Mouse (Mus musculus) limb, embryonic 10.5 days (tissue): Measurements from ENCODE around the gene Tmem171. TPM values are rescaled to one million over a fixed set of nuclear protein-coding genes. Genes with fewer than 3 reads are reported as not detected.

Experiments
- DNase-seq: peaks from one replicate; pipeline ENCODE4 v3.0.0-alpha.2; 2017; ENCODE audit warnings: low spot score
- H3K27ac ChIP-seq: fragments of 300-500 bp; sonication (generic); 2 replicates; pipeline ENCODE4 v1.5.1; 2016; ENCODE audit warnings: mild to moderate bottlenecking
- H3K27me3 ChIP-seq: fragments of 300-500 bp; sonication (generic); 2 replicates; pipeline ENCODE4 v1.6.1; 2016; ENCODE audit warnings: low read depth, mild to moderate bottlenecking; ENCODE audit not compliant: poor library complexity, severe bottlenecking
- H3K36me3 ChIP-seq: fragments of 300-500 bp; sonication (generic); 2 replicates; pipeline ENCODE4 v1.6.1; 2016; ENCODE audit warnings: mild to moderate bottlenecking, moderate library complexity
- H3K4me1 ChIP-seq: fragments of 300-500 bp; sonication (generic); 2 replicates; pipeline ENCODE4 v1.6.1; 2016
- H3K4me3 ChIP-seq: fragments of 300-500 bp; sonication (generic); 2 replicates; pipeline ENCODE4 v1.5.1; 2016; ENCODE audit warnings: mild to moderate bottlenecking, moderate library complexity
- H3K9me3 ChIP-seq: fragments of 300-500 bp; sonication (generic); replicated peaks from 2 replicates; pipeline ENCODE4 v1.6.1; 2016; ENCODE audit warnings: mild to moderate bottlenecking
- WGBS: fragments of 180-500 bp; shearing (Covaris S2); methylation state at CpG from one replicate; pipeline ENCODE4 v1.1.7; 2016; 5-methylcytosine and 5-hydroxymethylcytosine counted together
- polyA plus RNA-seq: library from polyadenylated mRNA; unstranded; fragments of >200 nt; fragmentation: Nextera tagmentation; extraction: Ambion mirVana; gene quantifications from 2 replicates; pipeline ENCODE4 v1.2.1, GENCODE M21; 2016

Tmem171 gene
- polyA plus RNA-seq, 1 experiment from 2014 or later, result not detected

DNA sequence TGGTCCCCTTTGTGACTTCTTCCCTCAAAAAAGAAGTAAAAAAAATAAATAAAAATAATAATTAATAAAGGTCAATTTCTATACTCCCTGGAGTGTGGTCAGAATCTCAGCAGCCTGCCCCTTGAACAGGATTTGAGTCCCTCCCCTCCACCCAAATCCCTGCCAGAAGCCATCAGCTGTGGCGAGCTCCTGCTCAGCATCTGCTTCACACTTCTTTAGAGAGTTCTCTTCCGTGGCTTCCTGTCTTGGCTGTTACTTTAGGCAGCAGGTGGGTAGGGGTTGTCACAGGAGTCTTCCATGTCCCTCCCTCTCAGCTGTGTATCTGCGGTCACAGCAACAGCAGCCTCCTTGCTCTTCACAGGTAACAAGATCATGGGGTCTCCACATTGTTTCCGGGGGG lies 10.9 kb upstream of the Tmem171 start:
- H3K27me3 ChIP-seq, result no peaks in the 10 kb centered on the region

GRCm38 (mm10) chr13:98703786-98704185 lies 9.2 kb upstream of the Tmem171 start:
- H3K9me3 ChIP-seq, result no peaks in the 10 kb centered on the region
- H3K4me3 ChIP-seq, result no peak overlapping the region
- H3K36me3 ChIP-seq, result no peaks in the 10 kb centered on the region
- no peak for DNase-seq
- peaks cover 15% of the 10 kb centered on the region for H3K27me3 ChIP-seq
- 86% methylated on average over 6 of the region's 8 CpGs for WGBS
- no peak overlapping the region for H3K27ac ChIP-seq
- H3K4me1 ChIP-seq, result peaks cover 22% of the 10 kb centered on the region

More for the DNA sequence above, 10.9 kb upstream of the Tmem171 start:
- Histone ChIP-seq H3K9me3 (no peaks in the 10 kb centered on the region), H3K4me1 (peaks cover 11% of the 10 kb centered on the region), H3K27ac (no peak overlapping the region), H3K36me3 (no peaks in the 10 kb centered on the region), H3K4me3 (no peak overlapping the region)
- 76% methylated on average over 4 of the region's 4 CpGs for WGBS
- DNase-seq, result no peak

- H3K36me3 ChIP-seq, result no peaks in the 10 kb centered on the region
- H3K4me1 ChIP-seq, result peaks cover 22% of the 10 kb centered on the region
- H3K9me3 ChIP-seq, result no peaks in the 10 kb centered on the region
- no peak overlapping the region for H3K27ac ChIP-seq
- no peak for DNase-seq
- H3K27me3 ChIP-seq, result peaks cover 25% of the 10 kb centered on the region
- no peak overlapping the region for H3K4me3 ChIP-seq
- 88% methylated on average over 8 of the region's 8 CpGs for WGBS
Observed at GRCm38 (mm10) chr13:98702361-98702760, 7.7 kb upstream of the Tmem171 start.

- H3K4me3 ChIP-seq, result no peak overlapping the region
- H3K9me3 ChIP-seq, result no peaks in the 10 kb centered on the region
- no peak overlapping the region for H3K27ac ChIP-seq
- peaks cover 22% of the 10 kb centered on the region for H3K4me1 ChIP-seq
- 83% methylated on average over 5 of the region's 5 CpGs for WGBS
- H3K27me3 ChIP-seq, result peaks cover 36% of the 10 kb centered on the region
- no peaks in the 10 kb centered on the region for H3K36me3 ChIP-seq
- DNase-seq, result no peak
Observed at GRCm38 (mm10) chr13:98701309-98701675, 6.7 kb upstream of the Tmem171 start.

GRCm38 (mm10) chr13:98700661-98701308 lies 6.2 kb upstream of the Tmem171 start:
- Histone ChIP-seq H3K9me3 (no peaks in the 10 kb centered on the region), H3K27ac (no peak overlapping the region), H3K4me1 (peaks cover 24% of the 10 kb centered on the region), H3K4me3 (no peak overlapping the region), H3K36me3 (no peaks in the 10 kb centered on the region), H3K27me3 (peaks cover 41% of the 10 kb centered on the region)
- 75% methylated on average over 10 of the region's 10 CpGs for WGBS
- DNase-seq, result no peak

DNA sequence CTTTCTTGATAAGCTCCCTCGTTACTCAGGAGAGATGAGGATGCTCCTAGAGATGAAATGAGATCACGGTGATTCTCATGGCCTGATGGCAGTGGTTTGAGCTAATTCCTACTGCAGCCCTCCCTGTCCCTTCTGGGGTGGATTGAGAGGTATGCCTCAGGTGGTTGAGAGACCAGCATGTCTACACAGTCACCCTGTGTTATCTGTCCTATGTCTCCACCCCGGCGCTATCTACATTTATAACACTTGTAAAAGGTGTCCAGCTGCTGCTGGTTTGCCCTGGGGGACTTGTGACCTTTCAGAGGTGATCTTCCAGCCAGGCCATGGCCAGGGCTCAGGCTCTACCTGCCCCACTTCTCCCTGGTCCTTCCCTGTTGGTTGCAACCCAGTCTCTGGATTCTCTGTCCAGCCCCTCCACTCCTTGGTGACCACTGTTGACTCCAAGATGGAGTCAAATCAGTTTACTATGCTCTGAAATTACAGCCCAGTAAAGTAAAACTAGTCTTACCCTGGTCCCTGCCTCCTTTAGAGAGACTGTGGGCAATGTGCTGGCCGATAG lies 5.4 kb upstream of the Tmem171 start:
- no peak for DNase-seq
- WGBS, result 73% methylated on average over 5 of the region's 5 CpGs
- Histone ChIP-seq H3K9me3 (no peaks in the 10 kb centered on the region), H3K27me3 (peaks cover 48% of the 10 kb centered on the region), H3K4me3 (no peak overlapping the region), H3K36me3 (no peaks in the 10 kb centered on the region), H3K4me1 (peaks cover 30% of the 10 kb centered on the region), H3K27ac (no peak overlapping the region)

GRCm38 (mm10) chr13:98699051-98699744 lies 4.6 kb upstream of the Tmem171 start:
- peaks cover 56% of the 10 kb centered on the region for H3K27me3 ChIP-seq
- no peaks in the 10 kb centered on the region for H3K36me3 ChIP-seq
- H3K27ac ChIP-seq, result no peak overlapping the region
- WGBS, result 41% methylated on average over 14 of the region's 14 CpGs
- DNase-seq, result no peak
- no peak overlapping the region for H3K4me3 ChIP-seq
- no peaks in the 10 kb centered on the region for H3K9me3 ChIP-seq
- peaks cover 36% of the 10 kb centered on the region for H3K4me1 ChIP-seq

DNA sequence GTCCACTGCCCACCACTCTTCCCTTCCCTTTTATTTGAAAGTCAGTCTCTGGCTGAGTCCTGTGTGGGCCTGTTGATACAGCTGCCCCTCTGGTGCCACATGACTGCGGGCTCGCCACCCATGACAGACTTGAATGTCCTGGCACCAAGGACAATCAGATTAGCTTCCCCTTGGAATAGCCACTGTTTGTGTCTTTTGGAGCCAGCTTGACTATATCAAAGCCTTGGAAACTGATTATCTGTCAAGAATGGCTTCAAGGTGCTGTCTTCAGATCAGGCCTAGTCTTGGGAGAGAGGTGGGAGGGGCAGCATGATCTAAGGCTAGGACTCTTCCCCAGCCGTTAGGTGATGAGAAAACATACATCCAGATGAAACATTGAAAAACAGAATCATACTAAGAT lies 2.1 kb upstream of the Tmem171 start:
- no peak for DNase-seq
- 87% methylated on average over 3 of the region's 3 CpGs for WGBS
- Histone ChIP-seq H3K36me3 (no peaks in the 10 kb centered on the region), H3K4me3 (no peak overlapping the region), H3K4me1 (peaks cover 36% of the 10 kb centered on the region), H3K27me3 (peaks cover 81% of the 10 kb centered on the region), H3K27ac (no peak overlapping the region), H3K9me3 (no peaks in the 10 kb centered on the region)

GRCm38 (mm10) chr13:98695546-98695945 lies 912 bp upstream of the Tmem171 start:
- H3K9me3 ChIP-seq, result no peaks in the 10 kb centered on the region
- H3K27me3 ChIP-seq, result peaks cover 84% of the 10 kb centered on the region
- WGBS, result 25% methylated on average over 2 of the region's 2 CpGs
- H3K27ac ChIP-seq, result no peak overlapping the region
- peaks cover 25% of the 10 kb centered on the region for H3K4me1 ChIP-seq
- no peaks in the 10 kb centered on the region for H3K36me3 ChIP-seq
- H3K4me3 ChIP-seq, result peak overlapping the region; percentile 51; the same call in 1 of the 2 replicates
- DNase-seq, result no peak

GRCm38 (mm10) chr13:98693316-98693715 lies 1.3 kb downstream of the Tmem171 start:
- H3K4me3 ChIP-seq, result no peak overlapping the region
- peaks cover 69% of the 10 kb centered on the region for H3K27me3 ChIP-seq
- DNase-seq, result no peak
- WGBS, result 93% methylated on average over 11 of the region's 11 CpGs
- peaks cover 19% of the 10 kb centered on the region for H3K4me1 ChIP-seq
- H3K27ac ChIP-seq, result no peak overlapping the region
- H3K36me3 ChIP-seq, result no peaks in the 10 kb centered on the region
- H3K9me3 ChIP-seq, result no peaks in the 10 kb centered on the region

DNA sequence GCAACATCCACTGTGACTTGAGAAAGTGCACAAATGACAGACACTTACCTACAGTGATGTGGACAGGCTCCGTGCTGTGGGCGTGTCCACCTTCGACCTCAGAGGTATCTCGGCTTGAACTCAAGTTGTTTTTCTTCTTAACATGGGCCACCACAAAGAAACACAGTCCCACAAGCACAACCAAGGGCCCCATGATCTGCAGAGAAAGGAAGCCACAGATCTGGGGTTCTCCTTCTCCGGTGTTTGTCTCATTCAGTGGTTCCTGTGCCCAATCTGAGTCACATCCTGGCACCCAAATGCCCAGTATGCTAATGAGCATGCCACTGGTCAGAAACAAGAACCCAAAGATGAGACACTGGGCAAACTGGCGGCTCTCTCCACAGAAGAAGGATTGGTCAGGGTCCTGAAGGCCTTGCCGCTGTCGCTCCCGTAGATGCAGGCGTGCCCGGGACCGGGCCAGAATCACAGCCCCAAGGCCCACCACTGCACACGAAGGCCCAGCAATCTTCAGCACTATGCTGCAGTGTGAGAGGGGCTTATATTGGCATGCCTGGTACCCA lies 2.6 kb downstream of the Tmem171 start:
- no peaks in the 10 kb centered on the region for H3K9me3 ChIP-seq
- no peaks in the 10 kb centered on the region for H3K36me3 ChIP-seq
- peaks cover 61% of the 10 kb centered on the region for H3K27me3 ChIP-seq
- H3K4me3 ChIP-seq, result no peak overlapping the region
- H3K27ac ChIP-seq, result no peak overlapping the region
- no peak for DNase-seq
- WGBS, result 94% methylated on average over 13 of the region's 13 CpGs
- peaks cover 24% of the 10 kb centered on the region for H3K4me1 ChIP-seq

DNA sequence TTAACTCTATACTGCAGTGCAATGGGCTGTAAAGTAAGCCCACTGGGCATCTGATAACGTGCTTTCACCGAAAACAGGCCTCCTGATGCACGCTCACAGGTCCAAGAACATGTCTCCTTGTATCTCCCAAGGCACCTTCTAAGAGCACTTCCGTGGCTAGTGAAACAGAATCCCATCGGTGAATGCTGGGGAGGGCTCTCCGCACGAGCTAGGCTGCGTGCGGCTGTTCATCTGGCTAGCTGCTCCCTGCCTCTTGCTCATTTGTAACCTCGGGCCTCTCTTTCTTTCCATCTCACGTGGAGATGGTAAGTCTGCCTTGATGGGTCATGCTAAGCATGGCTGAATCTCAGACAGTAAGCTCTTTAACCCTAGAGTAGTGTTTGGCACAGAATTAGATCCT lies 3.7 kb downstream of the Tmem171 start:
- peaks cover 23% of the 10 kb centered on the region for H3K4me1 ChIP-seq
- H3K27me3 ChIP-seq, result peaks cover 54% of the 10 kb centered on the region
- no peak overlapping the region for H3K4me3 ChIP-seq
- DNase-seq, result no peak
- WGBS, result 90% methylated on average over 11 of the region's 11 CpGs
- no peaks in the 10 kb centered on the region for H3K9me3 ChIP-seq
- no peaks in the 10 kb centered on the region for H3K36me3 ChIP-seq
- no peak overlapping the region for H3K27ac ChIP-seq

- H3K4me3 ChIP-seq, result no peak overlapping the region
- H3K27me3 ChIP-seq, result peaks cover 43% of the 10 kb centered on the region
- H3K9me3 ChIP-seq, result no peaks in the 10 kb centered on the region
- H3K27ac ChIP-seq, result no peak overlapping the region
- peaks cover 15% of the 10 kb centered on the region for H3K4me1 ChIP-seq
- WGBS, result 82% methylated on average over 11 of the region's 11 CpGs
- no peak for DNase-seq
- no peaks in the 10 kb centered on the region for H3K36me3 ChIP-seq
Observed at GRCm38 (mm10) chr13:98689605-98690290, 4.9 kb downstream of the Tmem171 start.
